Mouse (Mus musculus): Measurements from ENCODE around the gene Sept10. TPM values are rescaled to one million over a fixed set of nuclear protein-coding genes. Genes with fewer than 3 reads are reported as not detected.

The Sept10 gene
- polyA plus RNA-seq, 1 experiment from 2014 or later = 11.6 TPM

GRCm38 (mm10) chr10:59222271-59223101 lies 839 bp upstream of the Sept10 start:
- peak overlapping the region; percentile 86 for H3K27ac ChIP-seq (ENCODE audit: low read depth)
- peak overlapping the region; percentile 97 for H3K4me2 ChIP-seq (ENCODE audit: low read depth, low read length)
- TF ChIP-seq CTCF (IDR thresholded peaks at IDR 0.05; ENCODE audit: low read depth) (no peak), EP300 (IDR thresholded peaks at IDR 0.05; ENCODE audit: low read depth) (no peak)
- no peaks in the 10 kb centered on the region for H3K36me3 ChIP-seq (replicated peaks; ENCODE audit: insufficient read depth, low read length)
- WGBS (ENCODE audit: insufficient replicate concordance) = 5% methylated on average over 47 of the region's 49 CpGs
- peaks cover 16% of the 10 kb centered on the region; the same call in 1 of the 2 replicates for H3K4me1 ChIP-seq (ENCODE audit: insufficient read depth)
- ATAC-seq (peak; percentile 4; the same call in 1 of the 2 replicates), DNase-seq (peak; percentile 25)
- no peaks in the 10 kb centered on the region for H3K9me3 ChIP-seq (ENCODE audit: low read length)
- peak overlapping the region; percentile 67 for H3K4me3 ChIP-seq (ENCODE audit: low read depth, low read length)
- peaks cover 23% of the 10 kb centered on the region for H3K27me3 ChIP-seq (ENCODE audit: insufficient read depth, low read length)
- H3K9ac ChIP-seq (replicated peaks) = peak overlapping the region; percentile 74

GRCm38 (mm10) chr10:59220824-59221472 lies 699 bp downstream of the Sept10 start:
- DNase-seq = no peak
- Histone ChIP-seq H3K36me3 (replicated peaks; ENCODE audit: insufficient read depth, low read length) (no peaks in the 10 kb centered on the region), H3K27ac (ENCODE audit: low read depth) (peak overlapping the region; percentile 86), H3K9ac (replicated peaks) (peak overlapping the region; percentile 74), H3K4me3 (ENCODE audit: low read depth, low read length) (peak overlapping the region; percentile 67), H3K4me2 (ENCODE audit: low read depth, low read length) (peak overlapping the region; percentile 97), H3K9me3 (ENCODE audit: low read length) (no peaks in the 10 kb centered on the region), H3K27me3 (ENCODE audit: insufficient read depth, low read length) (peaks cover 23% of the 10 kb centered on the region), H3K4me1 (ENCODE audit: insufficient read depth) (peaks cover 16% of the 10 kb centered on the region; the same call in 1 of the 2 replicates)
- TF ChIP-seq CTCF (IDR thresholded peaks at IDR 0.05; ENCODE audit: low read depth) (no peak), EP300 (IDR thresholded peaks at IDR 0.05; ENCODE audit: low read depth) (no peak)
- 1% methylated on average over 39 of the region's 39 CpGs for WGBS (ENCODE audit: insufficient replicate concordance)
- ATAC-seq = peak; percentile 40

GRCm38 (mm10) chr10:59200011-59200410 lies 21.6 kb downstream of the Sept10 start:
- no peaks in the 10 kb centered on the region for H3K9me3 ChIP-seq (ENCODE audit: low read length)
- no peak overlapping the region for H3K4me2 ChIP-seq (ENCODE audit: low read depth, low read length)
- no peak overlapping the region for H3K4me3 ChIP-seq (ENCODE audit: low read depth, low read length)
- H3K36me3 ChIP-seq (replicated peaks; ENCODE audit: insufficient read depth, low read length) = no peaks in the 10 kb centered on the region
- no peaks in the 10 kb centered on the region for H3K4me1 ChIP-seq (ENCODE audit: insufficient read depth)
- H3K27ac ChIP-seq (ENCODE audit: low read depth) = no peak overlapping the region
- H3K27me3 ChIP-seq (ENCODE audit: insufficient read depth, low read length) = no peaks in the 10 kb centered on the region
- ATAC-seq (no peak), DNase-seq (no peak)
- H3K9ac ChIP-seq (replicated peaks) = no peak overlapping the region
- TF ChIP-seq EP300 (IDR thresholded peaks at IDR 0.05; ENCODE audit: low read depth) (no peak), CTCF (IDR thresholded peaks at IDR 0.05; ENCODE audit: low read depth) (no peak)

- no peak overlapping the region for H3K9ac ChIP-seq (replicated peaks)
- no peak overlapping the region for H3K4me2 ChIP-seq (ENCODE audit: low read depth, low read length)
- no peak overlapping the region for H3K27ac ChIP-seq (ENCODE audit: low read depth)
- H3K9me3 ChIP-seq (ENCODE audit: low read length) = no peaks in the 10 kb centered on the region
- 0 out of 2 replicates have a peak, but pooled peaks cover 2% of the 10 kb centered on the region for H3K36me3 ChIP-seq (replicated peaks; ENCODE audit: insufficient read depth, low read length)
- ATAC-seq = no peak
- H3K27me3 ChIP-seq (ENCODE audit: insufficient read depth, low read length) = no peaks in the 10 kb centered on the region
- TF ChIP-seq EP300 (IDR thresholded peaks at IDR 0.05; ENCODE audit: low read depth) = no peak
- TF ChIP-seq CTCF (IDR thresholded peaks at IDR 0.05; ENCODE audit: low read depth) = no peak
- no peak overlapping the region for H3K4me3 ChIP-seq (ENCODE audit: low read depth, low read length)
- no peaks in the 10 kb centered on the region for H3K4me1 ChIP-seq (ENCODE audit: insufficient read depth)
- 86% methylated on average over 3 of the region's 3 CpGs for WGBS (ENCODE audit: insufficient replicate concordance)
- no peak for DNase-seq
Measured at GRCm38 (mm10) chr10:59196763-59197162, 24.9 kb downstream of the Sept10 start.

DNA sequence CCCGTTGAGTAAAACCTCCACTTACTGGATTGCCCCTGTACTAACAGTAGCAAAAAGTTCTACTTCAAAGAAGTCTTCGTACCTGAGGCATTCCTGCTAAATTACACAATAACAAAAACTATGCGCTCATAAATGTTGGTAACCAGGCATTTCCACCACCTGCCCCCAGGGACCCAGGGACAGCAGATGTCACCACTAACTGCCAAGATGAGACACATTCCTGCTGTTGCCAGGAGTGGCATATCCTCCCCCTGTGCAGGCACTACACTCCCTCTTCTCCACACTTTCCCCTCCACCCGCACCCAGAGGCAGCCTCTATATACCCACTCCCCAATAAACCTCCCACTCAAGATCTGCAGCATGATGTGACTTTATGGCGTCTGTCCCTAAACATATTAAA lies 26.8 kb downstream of the Sept10 start:
- WGBS (ENCODE audit: insufficient replicate concordance) = 73% methylated on average over 5 of the region's 5 CpGs

GRCm38 (mm10) chr10:59182306-59182705 lies 39.3 kb downstream of the Sept10 start:
- H3K36me3 ChIP-seq (replicated peaks; ENCODE audit: insufficient read depth, low read length) = peaks cover 3% of the 10 kb centered on the region; the same call in 1 of the 2 replicates
- DNase-seq = no peak
- ATAC-seq = no peak
- no peak overlapping the region for H3K4me2 ChIP-seq (ENCODE audit: low read depth, low read length)
- H3K4me3 ChIP-seq (ENCODE audit: low read depth, low read length) = no peak overlapping the region
- H3K9ac ChIP-seq (replicated peaks) = no peak overlapping the region
- H3K27ac ChIP-seq (ENCODE audit: low read depth) = no peak overlapping the region
- H3K4me1 ChIP-seq (ENCODE audit: insufficient read depth) = no peaks in the 10 kb centered on the region
- H3K27me3 ChIP-seq (ENCODE audit: insufficient read depth, low read length) = no peaks in the 10 kb centered on the region
- no peaks in the 10 kb centered on the region for H3K9me3 ChIP-seq (ENCODE audit: low read length)
- no peak for TF ChIP-seq EP300 (IDR thresholded peaks at IDR 0.05; ENCODE audit: low read depth)
- no peak for TF ChIP-seq CTCF (IDR thresholded peaks at IDR 0.05; ENCODE audit: low read depth)
- WGBS (ENCODE audit: insufficient replicate concordance) = 64% methylated on average over 3 of the region's 3 CpGs

More for the DNA sequence above, 26.8 kb downstream of the Sept10 start:
- Histone ChIP-seq H3K4me3 (ENCODE audit: low read depth, low read length) (no peak overlapping the region), H3K4me1 (ENCODE audit: insufficient read depth) (no peaks in the 10 kb centered on the region), H3K36me3 (replicated peaks; ENCODE audit: insufficient read depth, low read length) (0 out of 2 replicates have a peak, but pooled peaks cover 2% of the 10 kb centered on the region), H3K27ac (ENCODE audit: low read depth) (no peak overlapping the region), H3K9me3 (ENCODE audit: low read length) (no peaks in the 10 kb centered on the region), H3K4me2 (ENCODE audit: low read depth, low read length) (no peak overlapping the region), H3K9ac (replicated peaks) (no peak overlapping the region), H3K27me3 (ENCODE audit: insufficient read depth, low read length) (no peaks in the 10 kb centered on the region)
- ATAC-seq (no peak), DNase-seq (no peak)
- TF ChIP-seq CTCF (IDR thresholded peaks at IDR 0.05; ENCODE audit: low read depth) (no peak), EP300 (IDR thresholded peaks at IDR 0.05; ENCODE audit: low read depth) (no peak)

Measured in liver, postnatal 0 days (tissue).